Mouse (Mus musculus): ENCODE data around the gene Galnt9.

Gene Galnt9

GRCm38 (mm10) chr5:110540947-110541346 lies 3.2 kb upstream of the Galnt9 start:
- no peak for DNase-seq (ENCODE audit: low spot score)

- DNase-seq (ENCODE audit: low spot score), result no peak
Measured at GRCm38 (mm10) chr5:110541456-110541855, 2.7 kb upstream of the Galnt9 start.

- DNase-seq (ENCODE audit: low spot score), result no peak
Measured at GRCm38 (mm10) chr5:110544691-110545069, 525 bp downstream of the Galnt9 start.

DNA sequence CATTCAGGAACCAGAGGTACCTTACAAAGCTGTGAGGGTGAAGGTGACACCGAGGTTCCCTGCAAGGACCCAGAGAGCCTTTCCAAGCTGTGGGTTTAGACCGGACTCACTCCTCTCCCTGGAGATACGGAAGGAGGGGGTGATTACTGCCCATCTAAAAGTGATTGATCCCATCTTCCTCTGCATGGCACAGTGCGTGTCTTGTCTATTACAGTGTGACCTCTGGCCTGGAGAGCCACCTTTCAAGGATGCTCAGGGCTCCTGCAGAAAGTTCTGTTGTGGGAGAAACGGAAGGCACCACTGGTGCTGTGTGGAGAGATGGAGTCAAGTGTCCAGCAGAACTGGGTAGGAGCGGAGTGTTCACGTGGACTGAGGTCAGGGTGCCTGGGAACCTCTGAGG lies 1.2 kb downstream of the Galnt9 start:
- DNase-seq (ENCODE audit: low spot score), result no peak

DNA sequence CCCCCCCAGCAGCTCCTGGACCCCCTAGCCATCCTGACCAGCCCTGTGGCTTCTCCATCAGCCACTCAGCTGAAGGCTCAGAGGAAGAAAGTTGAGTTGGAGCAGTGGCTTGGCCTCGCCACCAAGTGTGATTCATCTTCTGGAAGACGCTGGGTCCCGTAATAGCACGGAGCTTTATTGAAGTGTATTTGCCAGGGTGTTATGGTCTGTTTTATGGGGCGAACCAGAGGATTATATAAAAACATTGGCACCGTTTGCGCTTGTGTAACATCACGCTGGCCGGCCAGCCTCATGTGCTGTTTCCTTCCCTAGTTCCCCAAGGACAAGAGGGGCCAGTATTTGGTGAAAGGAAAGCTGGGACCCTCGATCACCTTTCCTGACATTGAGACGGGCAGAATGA lies 2.0 kb downstream of the Galnt9 start:
- DNase-seq (ENCODE audit: low spot score), result no peak

DNA sequence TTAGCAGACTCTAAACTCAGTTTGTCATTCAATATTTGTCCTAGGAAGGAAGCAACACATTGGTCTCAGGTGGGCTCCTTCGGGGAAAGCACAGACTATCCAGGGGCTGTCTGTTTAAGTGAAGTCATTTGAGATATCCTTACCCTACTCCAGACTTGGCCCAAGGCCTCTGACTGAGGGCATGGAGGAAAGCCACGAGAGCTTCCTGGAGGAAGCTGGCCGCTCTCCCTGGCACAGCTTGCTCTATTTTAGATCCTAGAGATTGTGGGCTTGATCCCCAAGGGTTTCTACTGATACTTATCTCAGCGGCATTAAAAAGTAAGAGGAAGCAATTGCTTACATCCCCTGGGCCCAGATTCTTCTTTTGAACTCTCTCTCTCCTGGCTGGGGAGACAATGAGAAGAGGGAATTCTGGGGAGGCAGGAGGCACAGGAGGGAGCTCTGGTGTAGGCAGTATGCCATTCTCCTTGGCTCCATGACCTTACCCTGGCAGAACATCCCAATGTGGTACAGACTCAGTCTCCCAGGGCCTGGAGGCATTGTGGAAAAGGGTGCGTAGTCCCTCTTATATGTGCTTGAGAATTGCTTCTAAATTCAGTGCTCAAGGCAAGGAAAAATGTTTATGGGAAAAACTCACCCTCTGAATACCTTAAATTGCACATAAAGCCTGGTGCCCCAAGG lies 2.7 kb downstream of the Galnt9 start:
- DNase-seq (ENCODE audit: low spot score), result no peak

DNA sequence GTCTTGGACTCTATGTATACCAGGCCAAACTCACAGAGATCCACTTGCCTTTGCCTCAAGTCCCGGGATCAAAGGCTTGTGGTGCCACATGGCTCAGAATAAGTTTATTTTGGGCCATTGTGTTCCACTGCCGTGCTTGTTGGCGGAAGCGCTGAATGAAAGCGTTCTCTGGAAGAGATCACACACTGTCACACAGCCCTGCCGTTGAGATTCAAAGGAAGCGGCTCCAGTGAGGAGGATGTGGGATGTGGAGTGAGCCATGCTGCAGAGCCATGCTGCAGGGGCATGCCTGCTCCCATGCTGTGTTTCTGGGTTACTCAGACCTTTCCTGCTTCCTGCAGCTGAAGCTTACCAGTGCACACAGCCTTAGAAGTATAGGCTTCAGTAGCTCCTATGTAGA lies 4.3 kb downstream of the Galnt9 start:
- no peak for DNase-seq (ENCODE audit: low spot score)

DNA sequence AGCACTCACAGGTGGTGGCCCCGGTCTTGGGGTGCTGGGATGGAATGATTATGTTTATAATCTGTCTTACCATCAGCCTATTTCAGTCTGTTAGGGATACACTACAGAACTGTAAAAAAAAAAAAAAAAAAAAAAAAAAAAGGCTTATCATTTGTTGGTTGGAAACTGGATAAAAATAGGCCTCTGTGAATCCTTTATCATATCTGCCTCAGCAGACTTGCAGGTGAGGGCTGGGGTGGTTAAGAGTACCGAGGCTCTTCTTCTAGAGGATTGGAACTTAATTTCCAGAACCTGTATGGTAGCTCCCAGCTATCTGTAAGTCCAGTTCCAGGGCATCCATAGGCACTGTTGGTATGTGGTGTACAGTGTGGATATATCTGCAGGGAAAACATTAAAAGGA lies 6.0 kb downstream of the Galnt9 start:
- DNase-seq (ENCODE audit: low spot score), result no peak

DNA sequence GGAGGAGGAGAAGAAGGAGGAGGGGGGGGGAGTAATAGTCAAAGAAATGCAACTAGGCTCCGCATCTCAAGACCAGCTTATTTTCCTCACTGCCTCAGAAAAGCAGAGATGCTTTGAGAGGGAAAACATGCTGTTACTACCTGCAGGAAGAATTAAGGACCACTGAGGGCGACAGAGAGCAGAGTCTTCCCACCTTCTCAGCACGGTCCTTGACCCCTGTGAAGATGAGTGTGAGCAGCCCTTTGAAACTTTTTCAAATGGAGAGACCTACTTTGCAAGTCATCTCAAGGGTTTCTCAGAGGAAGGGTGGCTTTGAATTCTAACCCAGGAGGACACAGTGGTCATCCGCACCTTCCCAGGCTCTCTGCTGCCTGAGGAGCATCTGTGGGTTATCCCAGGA lies 6.7 kb downstream of the Galnt9 start:
- DNase-seq (ENCODE audit: low spot score), result no peak

- DNase-seq (ENCODE audit: low spot score), result no peak
Measured at GRCm38 (mm10) chr5:110552005-110552404, 7.8 kb downstream of the Galnt9 start.

- no peak for DNase-seq (ENCODE audit: low spot score)
Measured at GRCm38 (mm10) chr5:110553315-110553714, 9.2 kb downstream of the Galnt9 start.

GRCm38 (mm10) chr5:110555198-110555597 lies 11.0 kb downstream of the Galnt9 start:
- no peak for DNase-seq (ENCODE audit: low spot score)

GRCm38 (mm10) chr5:110558368-110558767 lies 14.2 kb downstream of the Galnt9 start:
- peak; percentile 72 for DNase-seq (ENCODE audit: low spot score)

DNA sequence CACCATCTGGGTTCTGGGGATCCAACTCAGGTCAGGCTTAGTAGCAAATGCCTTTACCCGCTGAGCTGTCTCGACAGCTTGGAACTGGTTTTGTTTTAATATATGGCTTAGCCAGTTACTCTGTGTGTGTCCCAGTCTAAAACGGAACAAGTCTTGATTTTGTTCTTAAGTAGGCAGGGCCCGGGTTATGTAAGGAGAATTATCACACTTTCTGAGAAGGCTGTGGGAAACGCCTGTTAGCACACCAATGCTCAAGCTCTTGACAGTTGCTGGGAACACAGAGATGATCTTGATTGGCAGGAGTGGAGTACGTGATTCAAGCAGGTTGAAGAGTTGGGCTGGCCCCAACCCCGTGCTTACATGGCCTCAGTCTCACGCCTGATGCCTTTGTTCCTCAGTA lies 15.5 kb downstream of the Galnt9 start:
- no peak for DNase-seq (ENCODE audit: low spot score)

DNA sequence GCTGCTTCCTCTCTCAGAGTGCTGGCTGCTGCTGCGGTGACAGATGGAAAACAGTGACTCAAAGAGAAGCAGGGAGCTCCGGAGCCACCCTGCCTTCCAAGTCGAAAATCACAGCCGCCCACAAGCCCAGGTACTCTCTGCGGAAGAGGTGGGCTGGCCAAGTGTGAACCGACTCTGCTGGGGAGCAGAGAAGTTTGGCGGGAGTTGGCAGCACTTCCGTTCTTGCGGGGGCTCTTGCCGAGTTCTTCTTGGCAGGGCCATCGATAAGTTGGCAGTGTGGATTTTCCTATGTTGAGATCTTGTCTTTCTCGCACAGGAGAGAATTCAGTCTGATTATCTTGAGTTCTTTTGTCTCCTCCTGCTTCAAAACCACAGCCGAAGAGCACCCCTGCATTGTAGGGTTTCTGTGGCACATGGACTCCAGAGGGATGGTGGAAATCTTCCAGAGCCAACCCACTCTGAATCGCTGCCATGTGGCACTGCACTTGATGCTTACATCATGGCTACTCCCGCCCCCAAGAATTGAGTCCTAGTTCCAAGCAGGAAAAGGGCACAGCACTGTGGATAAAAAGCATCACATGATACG lies 18.7 kb downstream of the Galnt9 start:
- DNase-seq (ENCODE audit: low spot score), result no peak

GRCm38 (mm10) chr5:110564986-110565644 lies 21.0 kb downstream of the Galnt9 start:
- DNase-seq (ENCODE audit: low spot score), result peak; percentile 52

DNA sequence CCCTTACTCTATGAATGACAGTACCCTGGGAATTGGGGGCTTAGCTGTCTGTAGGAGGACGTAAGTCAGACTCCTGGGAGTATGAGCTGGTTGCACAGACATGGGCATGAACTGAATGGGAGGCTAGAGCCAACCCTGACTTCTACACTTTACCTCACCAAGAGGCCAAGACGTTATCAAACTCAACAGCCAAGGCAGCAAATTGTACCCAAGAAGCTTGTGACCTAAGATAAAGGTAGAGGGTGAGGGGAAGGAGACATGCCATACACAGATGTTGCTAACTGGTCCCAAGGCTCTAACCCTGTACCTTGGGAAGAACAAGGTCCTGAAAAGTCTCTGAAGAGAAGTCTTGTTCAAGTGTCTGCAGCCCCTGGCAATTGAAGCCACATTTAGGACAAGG lies 23.4 kb downstream of the Galnt9 start:
- no peak for DNase-seq (ENCODE audit: low spot score)

GRCm38 (mm10) chr5:110574888-110575287 lies 30.7 kb downstream of the Galnt9 start:
- DNase-seq (ENCODE audit: low spot score), result no peak

DNA sequence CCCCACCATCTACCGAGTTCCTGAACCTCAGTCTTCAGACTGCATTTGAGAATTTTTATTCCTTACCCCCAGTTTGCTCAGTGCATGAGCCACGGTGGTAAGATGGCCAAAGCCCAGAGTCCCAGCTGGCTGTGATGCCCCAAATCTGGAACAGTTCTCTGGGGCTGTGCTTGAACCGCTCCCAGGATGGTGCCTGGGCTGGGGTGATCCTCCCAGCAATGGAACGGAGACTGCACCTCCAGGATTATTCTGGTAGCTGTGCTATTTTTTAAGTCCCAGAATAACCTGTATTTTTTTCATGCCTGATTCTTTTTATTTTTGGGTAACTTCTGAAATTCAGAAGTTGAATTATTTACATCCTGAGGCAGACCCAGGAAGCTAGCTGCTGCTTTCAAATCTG lies 35.1 kb downstream of the Galnt9 start:
- DNase-seq (ENCODE audit: low spot score), result no peak

DNA sequence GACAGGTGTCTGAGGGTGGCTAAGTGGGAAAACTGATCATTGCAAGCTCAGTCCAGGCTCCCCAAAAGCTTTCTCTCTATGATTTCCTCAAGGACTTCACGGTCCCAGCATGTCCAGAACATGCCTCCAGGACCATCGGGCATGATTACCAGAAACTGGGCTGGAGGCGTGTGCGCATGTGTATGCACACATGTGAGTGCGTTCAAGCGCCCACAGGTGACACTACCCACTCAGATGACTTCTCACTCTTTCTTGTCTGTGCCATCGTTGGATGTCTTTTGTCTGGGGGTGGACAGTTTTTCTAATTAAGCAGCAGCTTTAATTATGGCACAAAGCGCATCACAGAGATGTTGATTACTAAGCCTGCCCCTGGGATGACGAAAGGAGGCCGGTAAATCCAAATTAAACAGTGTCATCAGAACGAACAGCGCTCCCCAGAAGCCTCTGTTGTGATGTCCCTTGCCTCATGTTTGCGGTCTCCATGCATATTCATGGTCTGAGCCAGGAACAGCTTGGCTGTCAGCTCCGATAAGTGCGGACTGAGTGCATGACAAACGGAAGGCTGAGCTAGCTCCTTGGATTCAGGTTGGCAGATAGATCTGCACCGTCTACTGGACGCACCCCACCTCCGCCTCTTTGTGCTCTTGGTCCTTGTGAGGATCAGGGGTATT lies 36.5 kb downstream of the Galnt9 start:
- no peak for DNase-seq (ENCODE audit: low spot score)

DNA sequence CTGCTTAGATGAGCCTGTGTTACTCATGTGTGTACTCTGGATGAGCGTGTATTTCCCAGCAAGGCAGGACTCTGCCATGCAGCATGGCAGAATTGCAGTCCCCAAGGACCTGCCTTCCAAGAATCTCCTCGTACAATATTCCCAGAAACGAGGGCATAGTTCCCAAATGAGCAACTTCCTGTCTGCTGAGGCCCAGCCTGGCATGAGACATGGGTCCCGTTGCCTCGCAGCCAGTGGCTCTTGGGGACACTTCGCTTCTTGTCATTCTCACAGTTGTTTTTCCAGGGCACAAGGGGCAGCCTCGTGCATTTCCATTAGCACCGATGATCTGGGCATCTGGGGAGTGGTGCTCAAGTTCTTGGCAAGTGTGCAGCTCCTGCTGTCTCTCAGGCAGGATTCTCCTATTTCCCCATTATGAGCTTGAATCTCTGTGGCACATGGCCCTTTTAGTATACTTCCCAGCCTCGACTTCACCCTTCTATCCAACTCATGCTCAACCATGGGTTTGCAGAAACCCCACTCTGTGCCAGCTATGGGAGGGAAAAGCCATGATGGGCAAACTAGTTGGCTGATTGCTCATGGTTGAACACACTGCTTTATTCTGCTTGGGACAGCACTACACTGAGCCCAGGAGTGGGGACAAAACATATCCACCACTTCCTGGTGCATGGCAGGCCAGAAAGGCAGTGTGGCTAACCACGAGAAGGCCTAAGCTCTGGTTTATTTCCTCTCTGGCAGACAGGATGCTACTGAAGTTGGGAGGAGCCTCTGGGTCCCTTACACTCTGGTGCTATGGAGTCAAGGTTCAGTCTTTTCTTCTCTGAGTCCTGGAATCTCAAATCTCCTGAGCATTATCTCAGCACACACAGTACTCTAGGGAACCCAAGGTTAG lies 38.7 kb downstream of the Galnt9 start:
- no peak for DNase-seq (ENCODE audit: low spot score)

GRCm38 (mm10) chr5:110587467-110587866 lies 43.3 kb downstream of the Galnt9 start:
- DNase-seq (ENCODE audit: low spot score), result no peak

Data from embryo, embryonic 10 days (tissue).